In genomic region chr6:134862671-134863104, GRCm38 (mm10) we compare ENCODE assay signal across 7 mouse cellular contexts. TPM values are rescaled to one million over a fixed set of nuclear protein-coding genes. Genes with fewer than 3 reads are reported as not detected.
DNase-seq lines count a peak whose midpoint lies in the region; ATAC-seq and TF ChIP-seq lines count a peak whose summit lies in the region.

No protein-coding gene starts in this region.

- peaks cover 16% of the 10 kb centered on the region for H3K4me1 ChIP-seq in forebrain, embryonic 13.5 days
- 0 out of 2 replicates have a peak, but pooled peaks cover 9% of the 10 kb centered on the region for H3K4me1 ChIP-seq in intestine, embryonic 14.5 days (replicated peaks; ENCODE audit: control insufficient read depth, insufficient read depth, low read length)
- peaks cover 26% of the 10 kb centered on the region for H3K4me1 ChIP-seq in limb, embryonic 10.5 days
- no peaks in the 10 kb centered on the region for H3K4me1 ChIP-seq in neural tube, embryonic 11.5 days (ENCODE audit: control insufficient read depth, insufficient read depth, low read length)
- no peaks in the 10 kb centered on the region for H3K4me1 ChIP-seq in thymus, adult 2 months (replicated peaks; ENCODE audit: control insufficient read depth, insufficient read depth, low read length)

- no peak for TF ChIP-seq POLR2A in thymus, adult 2 months (IDR thresholded peaks at IDR 0.05; ENCODE audit: control insufficient read depth, extremely low read depth, insufficient read depth, low read length, poor library complexity)

- peak overlapping the region; percentile 60 for H3K9ac ChIP-seq in forebrain, embryonic 13.5 days
- peak overlapping the region; percentile 27 for H3K9ac ChIP-seq in intestine, embryonic 14.5 days (ENCODE audit: low read length)
- no peak overlapping the region for H3K9ac ChIP-seq in neural tube, embryonic 11.5 days (ENCODE audit: low read length)

- H3K4me2 ChIP-seq in forebrain, embryonic 13.5 days, result peak overlapping the region; percentile 62
- peak overlapping the region; percentile 56 for H3K4me2 ChIP-seq in intestine, embryonic 14.5 days (ENCODE audit: low read length)
- H3K4me2 ChIP-seq in neural tube, embryonic 11.5 days (ENCODE audit: low read depth), result peak overlapping the region; percentile 33

- TF ChIP-seq CTCF in thymus, adult 2 months (IDR thresholded peaks at IDR 0.05; ENCODE audit: borderline replicate concordance, control insufficient read depth, extremely low read depth, insufficient read depth, low read length, poor library complexity), result no peak

- peak overlapping the region; percentile 33 for H3K4me3 ChIP-seq in forebrain, embryonic 13.5 days
- peak overlapping the region; percentile 31 for H3K4me3 ChIP-seq in intestine, embryonic 14.5 days (ENCODE audit: low read depth, low read length)
- peak overlapping the region; percentile 31 for H3K4me3 ChIP-seq in limb, embryonic 10.5 days
- peak overlapping the region; percentile 12; the same call in 1 of the 2 replicates for H3K4me3 ChIP-seq in neural tube, embryonic 11.5 days (ENCODE audit: low read depth, low read length)
- H3K4me3 ChIP-seq in thymus, adult 2 months (ENCODE audit: control insufficient read depth, insufficient read depth, low read length), result no peak overlapping the region

- H3K27ac ChIP-seq in forebrain, embryonic 13.5 days, result peak overlapping the region; percentile 72
- H3K27ac ChIP-seq in intestine, embryonic 14.5 days (ENCODE audit: low read depth), result peak overlapping the region; percentile 67
- peak overlapping the region; percentile 62 for H3K27ac ChIP-seq in limb, embryonic 10.5 days
- 0 out of 2 replicates have a peak overlapping the region, but pooled peaks have one; percentile 24 for H3K27ac ChIP-seq in neural tube, embryonic 11.5 days (ENCODE audit: low read depth, low read length)
- H3K27ac ChIP-seq in thymus, adult 2 months (ENCODE audit: control insufficient read depth, insufficient read depth, low read length), result no peak overlapping the region

- DNase-seq in urinary bladder, postnatal 14 days (ENCODE audit: low spot score), result peak; percentile 20
- no peak for DNase-seq in urinary bladder, postnatal 36 days (ENCODE audit: low spot score in 2 of 2)
- peak; percentile 70 for DNase-seq in intestine, embryonic 14.5 days (ENCODE audit: low spot score)
- DNase-seq in limb, embryonic 10.5 days (ENCODE audit: low spot score), result peak; percentile 56
- DNase-seq in neural tube, embryonic 11.5 days (ENCODE audit: low spot score), result peak; percentile 72
- DNase-seq in thymus, adult 2 months, result no peak

- 12% methylated on average over 13 of the region's 13 CpGs for WGBS in forebrain, embryonic 13.5 days
- 20% methylated on average over 13 of the region's 13 CpGs for WGBS in intestine, embryonic 14.5 days
- WGBS in limb, embryonic 10.5 days, result 41% methylated on average over 13 of the region's 13 CpGs
- 15% methylated on average over 13 of the region's 13 CpGs for WGBS in neural tube, embryonic 11.5 days
- WGBS in thymus, adult 2 months, result 71% methylated on average over 13 of the region's 13 CpGs

- no peaks in the 10 kb centered on the region for H3K9me3 ChIP-seq in forebrain, embryonic 13.5 days (replicated peaks)
- no peaks in the 10 kb centered on the region for H3K9me3 ChIP-seq in intestine, embryonic 14.5 days (ENCODE audit: control insufficient read depth, low read length)
- no peaks in the 10 kb centered on the region for H3K9me3 ChIP-seq in limb, embryonic 10.5 days (replicated peaks)
- no peaks in the 10 kb centered on the region for H3K9me3 ChIP-seq in neural tube, embryonic 11.5 days (ENCODE audit: control insufficient read depth, low read length)

- H3K36me3 ChIP-seq in forebrain, embryonic 13.5 days (ENCODE audit: poor library complexity, severe bottlenecking), result peaks cover 17% of the 10 kb centered on the region
- 0 out of 2 replicates have a peak, but pooled peaks cover 2% of the 10 kb centered on the region for H3K36me3 ChIP-seq in intestine, embryonic 14.5 days (ENCODE audit: control insufficient read depth, insufficient read depth, low read length)
- no peaks in the 10 kb centered on the region for H3K36me3 ChIP-seq in limb, embryonic 10.5 days
- no peaks in the 10 kb centered on the region; the same call in 1 of the 2 replicates for H3K36me3 ChIP-seq in neural tube, embryonic 11.5 days (ENCODE audit: control insufficient read depth, insufficient read depth, low read length)
- no peaks in the 10 kb centered on the region for H3K36me3 ChIP-seq in thymus, adult 2 months (ENCODE audit: control insufficient read depth, insufficient read depth, low read length)

- peak; percentile 71 for ATAC-seq in forebrain, embryonic 13.5 days
- peak; percentile 51 for ATAC-seq in intestine, embryonic 14.5 days (replicated peaks; ENCODE audit: low FRiP score, low TSS enrichment, low read depth)
- ATAC-seq in neural tube, embryonic 11.5 days (ENCODE audit: insufficient read depth, low FRiP score, low TSS enrichment), result peak; percentile 90

- H3K27me3 ChIP-seq in forebrain, embryonic 13.5 days, result no peaks in the 10 kb centered on the region
- H3K27me3 ChIP-seq in intestine, embryonic 14.5 days (replicated peaks; ENCODE audit: control insufficient read depth, insufficient read depth, low read length), result no peaks in the 10 kb centered on the region
- no peaks in the 10 kb centered on the region for H3K27me3 ChIP-seq in limb, embryonic 10.5 days (ENCODE audit: low read depth, poor library complexity, severe bottlenecking)
- no peaks in the 10 kb centered on the region for H3K27me3 ChIP-seq in neural tube, embryonic 11.5 days (ENCODE audit: control insufficient read depth, insufficient read depth, low read length)
- no peaks in the 10 kb centered on the region for H3K27me3 ChIP-seq in thymus, adult 2 months (ENCODE audit: control insufficient read depth, insufficient read depth, low read length)

RNA-seq across cellular contexts. Expression of gene Crebl2, which starts 32.7 kb away (rescaled TPM):
- polyA plus RNA-seq in forebrain, embryonic 13.5 days (2015; fragmentation: Nextera tagmentation; extraction: Ambion mirVana), result 2.5 and 2.6 TPM in 2 replicates
- polyA plus RNA-seq in intestine, embryonic 14.5 days (2014; fragmentation: Nextera tagmentation; extraction: Ambion mirVana), result 2.3 and 2.4 TPM in 2 replicates
- 0.79 and 0.99 TPM in 2 replicates for polyA plus RNA-seq in limb, embryonic 10.5 days (2016; fragmentation: Nextera tagmentation; extraction: Ambion mirVana)
- 1.1 and 1.5 TPM in 2 replicates for polyA plus RNA-seq in neural tube, embryonic 11.5 days (2014; fragmentation: Nextera tagmentation; extraction: Ambion mirVana)
- polyA plus RNA-seq in thymus, adult 2 months (2012; rRNA removed), result 10.7 and 13.3 TPM in 2 replicates

RNA-seq across cellular contexts. Expression of gene Gpr19, which starts 35.7 kb away (rescaled TPM):
- 45.5 and 46.4 TPM in 2 replicates for polyA plus RNA-seq in forebrain, embryonic 13.5 days (2015; fragmentation: Nextera tagmentation; extraction: Ambion mirVana)
- polyA plus RNA-seq in intestine, embryonic 14.5 days (2014; fragmentation: Nextera tagmentation; extraction: Ambion mirVana), result 10.7 and 11.1 TPM in 2 replicates
- polyA plus RNA-seq in limb, embryonic 10.5 days (2016; fragmentation: Nextera tagmentation; extraction: Ambion mirVana), result 7.8 and 9.7 TPM in 2 replicates
- polyA plus RNA-seq in neural tube, embryonic 11.5 days (2014; fragmentation: Nextera tagmentation; extraction: Ambion mirVana), result 27.4 and 31.0 TPM in 2 replicates
- 14.7 and 15.6 TPM in 2 replicates for polyA plus RNA-seq in thymus, adult 2 months (2012; rRNA removed)

RNA-seq across cellular contexts. Expression of gene Cdkn1b, which starts 57.5 kb away (rescaled TPM):
- 48.8 and 58.5 TPM in 2 replicates for polyA plus RNA-seq in forebrain, embryonic 13.5 days (2015; fragmentation: Nextera tagmentation; extraction: Ambion mirVana)
- polyA plus RNA-seq in intestine, embryonic 14.5 days (2014; fragmentation: Nextera tagmentation; extraction: Ambion mirVana), result 15.8 and 16.0 TPM in 2 replicates
- 8.4 and 10.3 TPM in 2 replicates for polyA plus RNA-seq in limb, embryonic 10.5 days (2016; fragmentation: Nextera tagmentation; extraction: Ambion mirVana)
- polyA plus RNA-seq in neural tube, embryonic 11.5 days (2014; fragmentation: Nextera tagmentation; extraction: Ambion mirVana), result 17.8 and 20.7 TPM in 2 replicates
- 65.2 and 82.5 TPM in 2 replicates for polyA plus RNA-seq in thymus, adult 2 months (2012; rRNA removed)

Comparison
In these comparisons a context has a peak if more than half of its experiments do, and no peak if none do; other contexts are left out.
1. DNase-seq: peak in urinary bladder, postnatal 14 days (single experiment), intestine, embryonic 14.5 days (single experiment), limb, embryonic 10.5 days (single experiment) and neural tube, embryonic 11.5 days (single experiment); none in urinary bladder, postnatal 36 days (0 of 2) and thymus, adult 2 months (single experiment).
2. Peak in every context shown above with its lines, with median percentiles within 50 percentile points of each other: ATAC-seq and H3K4me2 ChIP-seq.